Mouse (Mus musculus) R1 (cell line): ENCODE results near the gene Ngp.
A peak's percentile ranks its signal among the peaks of the same experiment; 100 is the strongest.

Experiments
- DNase-seq: peaks from one replicate; pipeline ENCODE4 v3.0.0-alpha.2; 2018; ENCODE audit warnings: low read depth, low spot score

Ngp gene

GRCm38 (mm10) chr9:110433045-110433444, 13.5 kb downstream of the Ngp start:
- DNase-seq: no peak

- no peak for DNase-seq
Measured at GRCm38 (mm10) chr9:110436041-110436440, 16.5 kb downstream of the Ngp start.

- no peak for DNase-seq
Measured at GRCm38 (mm10) chr9:110440049-110440448, 20.5 kb downstream of the Ngp start.

GRCm38 (mm10) chr9:110440559-110440958, 21.0 kb downstream of the Ngp start:
- peak; percentile 23 for DNase-seq

- DNase-seq: no peak
Measured at GRCm38 (mm10) chr9:110448356-110448755, 28.8 kb downstream of the Ngp start.

- DNase-seq: peak; percentile 79
Measured at GRCm38 (mm10) chr9:110448857-110449617, 29.5 kb downstream of the Ngp start.

- no peak for DNase-seq
Measured at GRCm38 (mm10) chr9:110452523-110452922, 33.0 kb downstream of the Ngp start.

GRCm38 (mm10) chr9:110457926-110458325, 38.4 kb downstream of the Ngp start:
- no peak for DNase-seq

GRCm38 (mm10) chr9:110459145-110459727, 39.7 kb downstream of the Ngp start:
- no peak for DNase-seq

GRCm38 (mm10) chr9:110460884-110461815, 41.6 kb downstream of the Ngp start:
- no peak for DNase-seq

- DNase-seq: no peak
Measured at GRCm38 (mm10) chr9:110462321-110462720, 42.8 kb downstream of the Ngp start.

GRCm38 (mm10) chr9:110463983-110464591, 44.5 kb downstream of the Ngp start:
- DNase-seq: no peak

GRCm38 (mm10) chr9:110465336-110465735, 45.8 kb downstream of the Ngp start:
- no peak for DNase-seq

- DNase-seq: peak; percentile 32
Measured at GRCm38 (mm10) chr9:110466179-110466578, 46.6 kb downstream of the Ngp start.
